Mouse (Mus musculus) frontal cortex, adult (tissue): ENCODE measurements at regions not wholly inside any gene's neighbourhood (a gene's known extent, or its start where the extent isn't known, plus 50 kb on each side); places are given as distances from the start of the nearest gene placed in this dataset.

Experiments used
- ATAC-seq: cut with Nextera tagmentation; 2 replicates; pipeline ENCODE4 v1.9.2; 2017; ENCODE audit warnings: mild to moderate bottlenecking, moderate library complexity, mixed read lengths; ENCODE audit not compliant: low TSS enrichment

- ATAC-seq: no peak
Observed at GRCm38 (mm10) chr6:78599751-78600150, 131.1 kb upstream of the Reg3g start.

GRCm38 (mm10) chr6:78570000-78570597 lies 101.4 kb upstream of the Reg3g start:
- ATAC-seq: no peak

GRCm38 (mm10) chr6:78553008-78553698 lies 84.5 kb upstream of the Reg3g start:
- ATAC-seq: no peak

- peak; percentile 38 for ATAC-seq
Observed at GRCm38 (mm10) chr6:78552353-78552698, 83.7 kb upstream of the Reg3g start.

GRCm38 (mm10) chr6:78551666-78552352 lies 83.1 kb upstream of the Reg3g start:
- ATAC-seq: peak; percentile 50

- ATAC-seq: no peak
Observed at GRCm38 (mm10) chr6:78548476-78548875, 79.8 kb upstream of the Reg3g start.

- no peak for ATAC-seq
Observed at GRCm38 (mm10) chr6:78547721-78548120, 79.0 kb upstream of the Reg3g start.

- ATAC-seq: peak; percentile 96
Observed at GRCm38 (mm10) chr6:78544238-78544637, 75.6 kb upstream of the Reg3g start.

GRCm38 (mm10) chr6:78537476-78537875 lies 68.8 kb upstream of the Reg3g start:
- no peak for ATAC-seq

GRCm38 (mm10) chr6:78526986-78527762 lies 58.5 kb upstream of the Reg3g start:
- no peak for ATAC-seq
